Mouse (Mus musculus) MEL (cell line): Measurements from ENCODE around the gene Atp6v0a1. TPM values are rescaled to one million over a fixed set of nuclear protein-coding genes. Genes with fewer than 3 reads are reported as not detected.

Source experiments
- DNase-seq: peaks from one replicate; pipeline ENCODE4 v3.0.0; 2011; ENCODE audit warnings: low read depth, low spot score
- H3K27ac ChIP-seq: 2 replicates; pipeline ENCODE4 v1.5.1; 2012; ENCODE audit warnings: low read depth, mild to moderate bottlenecking, control low read depth, low read length, moderate library complexity; ENCODE audit not compliant: control insufficient read depth
- H3K27me3 ChIP-seq, 2 experiments: fragments of 150-350 bp in 1 of 2; sonication (generic) in 1 of 2; 2 replicates each; pipeline ENCODE4 v1.6.1; 2012; ENCODE audit warnings: low read length in 2 of 2, mild to moderate bottlenecking in 2 of 2, improper control_type of control experiment in 1 of 2, moderate library complexity in 1 of 2; ENCODE audit not compliant: insufficient read depth in 2 of 2, control insufficient read depth in 1 of 2
- H3K36me3 ChIP-seq, 2 experiments: 2 replicates each; pipeline ENCODE4 v1.6.1; 2012 to 2014; ENCODE audit warnings: low read length in 2 of 2, improper control_type of control experiment in 1 of 2, inconsistent platforms in 1 of 2, mild to moderate bottlenecking in 1 of 2; ENCODE audit not compliant: insufficient read depth in 2 of 2, control insufficient read depth in 1 of 2
- H3K4me1 ChIP-seq, 2 experiments: fragments of 150-350 bp in 1 of 2; sonication (generic) in 1 of 2; 2 replicates each; pipeline ENCODE4 v1.6.1; 2012; ENCODE audit warnings: low read length in 2 of 2, improper control_type of control experiment in 1 of 2, mild to moderate bottlenecking in 1 of 2; ENCODE audit not compliant: insufficient read depth in 2 of 2, control insufficient read depth in 1 of 2
- H3K4me3 ChIP-seq, 2 experiments: fragments of 150-350 bp in 1 of 2; sonication (generic) in 1 of 2; 2 replicates each; pipeline ENCODE4 v1.5.1; 2012; ENCODE audit warnings: low read depth in 2 of 2, low read length in 2 of 2, mild to moderate bottlenecking in 2 of 2, moderate library complexity in 2 of 2, control low read depth in 1 of 2, improper control_type of control experiment in 1 of 2; ENCODE audit not compliant: control insufficient read depth in 1 of 2, insufficient read depth in 1 of 2
- H3K79me2 ChIP-seq: 2 replicates; pipeline ENCODE4 v1.6.1; 2012; ENCODE audit warnings: mild to moderate bottlenecking, low read length, moderate library complexity; ENCODE audit not compliant: control insufficient read depth, poor library complexity, insufficient read depth
- H3K9ac ChIP-seq: 2 replicates; pipeline ENCODE4 v1.6.1; 2012; ENCODE audit warnings: low read depth, mild to moderate bottlenecking, control low read depth, low read length, moderate library complexity; ENCODE audit not compliant: control insufficient read depth, poor library complexity, severe bottlenecking
- H3K9me3 ChIP-seq: fragments of 150-350 bp; sonication (generic); replicated peaks from 2 replicates; pipeline ENCODE4 v1.6.1; 2012; ENCODE audit warnings: mild to moderate bottlenecking, low read length, improper control_type of control experiment, moderate library complexity; ENCODE audit not compliant: insufficient read depth
- CHD2 ChIP-seq: IDR thresholded peaks from 2 replicates; pipeline ENCODE4 v1.6.1; 2011; ENCODE audit warnings: low read length, improper control_type of control experiment
- CTCF ChIP-seq, 3 experiments: IDR thresholded peaks in 2 of 3; conservative IDR thresholded peaks in 1 of 3; 2 replicates each; pipeline ENCODE4 v1.5.1; 2011 to 2012; ENCODE audit warnings: low read length in 3 of 3, low read depth in 2 of 3, mild to moderate bottlenecking in 2 of 3, improper control_type of control experiment in 1 of 3, inconsistent platforms in 1 of 3, mixed read lengths in 1 of 3, moderate library complexity in 1 of 3; ENCODE audit not compliant: control insufficient read depth in 1 of 3, insufficient read depth in 1 of 3, poor library complexity in 1 of 3, severe bottlenecking in 1 of 3
- E2F4 ChIP-seq: IDR thresholded peaks from 2 replicates; pipeline ENCODE4 v1.6.1; 2011; ENCODE audit warnings: low read depth, low read length, improper control_type of control experiment, borderline replicate concordance
- ELF1 ChIP-seq: IDR thresholded peaks from 2 replicates; pipeline ENCODE4 v1.6.1; 2014; ENCODE audit warnings: low read depth, mild to moderate bottlenecking, inconsistent platforms, low read length, improper control_type of control experiment, moderate library complexity
- EP300 ChIP-seq, 2 experiments: IDR thresholded peaks; 2 replicates each; pipeline ENCODE4 v1.6.1; 2011; ENCODE audit warnings: improper control_type of control experiment in 2 of 2, low read length in 2 of 2, low read depth in 1 of 2, mild to moderate bottlenecking in 1 of 2
- ETS1 ChIP-seq: IDR thresholded peaks from 2 replicates; pipeline ENCODE4 v1.6.1; 2012; ENCODE audit warnings: low read depth, mild to moderate bottlenecking, inconsistent platforms, low read length, improper control_type of control experiment, moderate library complexity
- GATA1 ChIP-seq: IDR thresholded peaks from 2 replicates; pipeline ENCODE4 v1.6.1; 2011; ENCODE audit warnings: low read depth, low read length, improper control_type of control experiment
- MAFK ChIP-seq: IDR thresholded peaks from 2 replicates; pipeline ENCODE4 v1.6.1; 2011; ENCODE audit warnings: low read depth, mild to moderate bottlenecking, low read length, improper control_type of control experiment, borderline replicate concordance
- MAX ChIP-seq: IDR thresholded peaks from 2 replicates; pipeline ENCODE4 v1.6.1; 2011; ENCODE audit warnings: low read length, improper control_type of control experiment
- MEF2A ChIP-seq: IDR thresholded peaks from 2 replicates; pipeline ENCODE4 v1.6.1; 2014; ENCODE audit warnings: low read depth, mild to moderate bottlenecking, inconsistent platforms, low read length, improper control_type of control experiment; ENCODE audit not compliant: poor library complexity, insufficient replicate concordance, severe bottlenecking; ENCODE audit errors: extremely low read depth
- MXI1 ChIP-seq: IDR thresholded peaks from 2 replicates; pipeline ENCODE4 v1.6.1; 2011; ENCODE audit warnings: mild to moderate bottlenecking, low read depth, low read length, improper control_type of control experiment
- MYB ChIP-seq: IDR thresholded peaks from 2 replicates; pipeline ENCODE4 v1.6.1; 2011; ENCODE audit warnings: mild to moderate bottlenecking, low read depth, low read length, improper control_type of control experiment
- NELFE ChIP-seq: IDR thresholded peaks from 2 replicates; pipeline ENCODE4 v1.6.1; 2011; ENCODE audit warnings: low read depth, low read length, improper control_type of control experiment
- RAD21 ChIP-seq: IDR thresholded peaks from 2 replicates; pipeline ENCODE4 v1.6.1; 2011; ENCODE audit warnings: mild to moderate bottlenecking, low read depth, low read length, improper control_type of control experiment
- RCOR1 ChIP-seq: IDR thresholded peaks from 2 replicates; pipeline ENCODE4 v1.6.1; 2012; ENCODE audit warnings: low read depth, mild to moderate bottlenecking, inconsistent platforms, low read length, improper control_type of control experiment
- SIN3A ChIP-seq: IDR thresholded peaks from 2 replicates; pipeline ENCODE4 v1.6.1; 2012; ENCODE audit warnings: low read length, improper control_type of control experiment, inconsistent platforms
- SMC3 ChIP-seq: IDR thresholded peaks from 2 replicates; pipeline ENCODE4 v1.6.1; 2011; ENCODE audit warnings: low read depth, low read length, improper control_type of control experiment
- TAL1 ChIP-seq: IDR thresholded peaks from 2 replicates; pipeline ENCODE4 v1.6.1; 2012; ENCODE audit warnings: mild to moderate bottlenecking, inconsistent platforms, low read length, moderate library complexity, mixed read lengths
- USF2 ChIP-seq, 2 experiments: IDR thresholded peaks; 2 replicates each; pipeline ENCODE4 v1.6.1; 2011 to 2012; ENCODE audit warnings: improper control_type of control experiment in 2 of 2, low read length in 2 of 2, borderline replicate concordance in 1 of 2, inconsistent platforms in 1 of 2, low read depth in 1 of 2, mild to moderate bottlenecking in 1 of 2; ENCODE audit not compliant: insufficient read depth in 1 of 2
- ZMIZ1 ChIP-seq: IDR thresholded peaks from 2 replicates; pipeline ENCODE4 v1.6.1; 2012; ENCODE audit warnings: low read depth, mild to moderate bottlenecking, inconsistent platforms, low read length, improper control_type of control experiment, moderate library complexity
- ZNF384 ChIP-seq: IDR thresholded peaks from 2 replicates; pipeline ENCODE4 v1.6.1; 2012; ENCODE audit warnings: low read depth, mild to moderate bottlenecking, inconsistent platforms, low read length, improper control_type of control experiment
- polyA plus RNA-seq, 2 experiments: library from polyadenylated mRNA; stranded (reverse) in 1 of 2; unstranded in 1 of 2; fragments of >175 nt in 1 of 2; fragments of >200 nt in 1 of 2; gene quantifications; 2 replicates each; pipeline versions ENCODE4 v1.2.1 to v1.2.4; 2012; ENCODE audit warnings: low replicate concordance in 2 of 2, low read depth in 1 of 2; ENCODE audit not compliant: insufficient read length in 2 of 2, insufficient read depth in 1 of 2, missing spikeins in 1 of 2
- total RNA-seq: library from RNA; depleted of rRNA; stranded (reverse); fragments of 300-350 nt; gene quantifications from 2 replicates; pipeline ENCODE4 v1.2.3, GENCODE M21; 2012

Atp6v0a1 gene
- total and polyA plus RNA-seq, 3 experiments = 12.8 to 23.2 TPM; not detected in 1

- TF ChIP-seq CTCF (IDR thresholded peaks at IDR 0.05 in 2 of 3, conservative IDR thresholded peaks at IDR 0.05 in 1 of 3; ENCODE audit: control insufficient read depth in 1 of 3, insufficient read depth in 1 of 3, low read depth in 2 of 3, low read length in 3 of 3, poor library complexity in 1 of 3, severe bottlenecking in 1 of 3) = no peak; a peak in 1 of 6 replicates
- TF ChIP-seq TAL1 = peak; percentile 80
- peak; percentile 52; the same call in 1 of the 2 replicates for TF ChIP-seq MAFK
- TF ChIP-seq MAX = peak; percentile 34; the same call in 1 of the 2 replicates
- TF ChIP-seq RAD21 = no peak
- TF ChIP-seq MXI1 = peak; percentile 93
- TF ChIP-seq ETS1 = peak; percentile 91
- peak; percentile 83 for TF ChIP-seq RCOR1
- 0 out of 2 replicates have a peak, but pooled peaks have one; percentile 25 for TF ChIP-seq NELFE
- no peak for TF ChIP-seq CHD2
Observed at GRCm38 (mm10) chr11:101009888-101010784, 884 bp downstream of the Atp6v0a1 start (continued).

GRCm38 (mm10) chr11:101011641-101012040 is 2.4 kb downstream of the Atp6v0a1 start:
- H3K27me3 ChIP-seq = no peaks in the 10 kb centered on the region
- no peak for TF ChIP-seq CHD2
- peak; percentile 35; the same call in 1 of the 2 replicates for TF ChIP-seq GATA1
- TF ChIP-seq EP300 (IDR thresholded peaks at IDR 0.05; ENCODE audit: low read depth in 1 of 2, low read length in 2 of 2) = no peak
- 0 out of 2 replicates have a peak, but pooled peaks have one; percentile 14 for TF ChIP-seq SIN3A
- TF ChIP-seq MXI1 = no peak
- TF ChIP-seq, all 39 proteins: peak for 2
- Histone ChIP-seq H3K27ac (no peak overlapping the region), H3K79me2 (peaks cover 2% of the 10 kb centered on the region; the same call in 1 of the 2 replicates), H3K4me1 (peaks cover 11 to 12% of the 10 kb centered on the region in 2 experiments), H3K4me3 (no peak overlapping the region), H3K9me3 (no peaks in the 10 kb centered on the region), H3K9ac (no peak overlapping the region), H3K36me3 (peaks cover 0 to 30% of the 10 kb centered on the region in 2 experiments; a peak in 2 of 4 replicates)
- no peak for DNase-seq

DNA sequence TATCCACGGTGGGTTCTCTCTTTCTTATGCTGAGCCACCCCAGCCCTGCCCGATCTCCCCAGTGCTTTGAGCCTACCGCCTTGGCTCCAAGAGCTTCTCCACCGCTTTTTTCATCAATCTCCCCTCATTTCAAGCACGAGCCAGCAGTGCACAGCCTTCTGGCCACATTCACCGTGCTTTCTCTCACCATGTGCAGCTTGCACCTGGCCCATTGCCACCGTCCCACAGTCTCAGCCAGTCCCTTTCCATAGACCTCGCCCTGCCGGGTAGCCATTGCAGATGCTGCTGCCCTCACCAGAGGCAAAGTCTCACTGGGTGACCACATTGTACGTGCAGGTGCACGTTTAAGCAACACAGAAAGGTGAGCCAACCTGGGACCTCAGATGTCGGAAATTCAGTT is 14.1 kb downstream of the Atp6v0a1 start:
- Histone ChIP-seq H3K27me3 (no peaks in the 10 kb centered on the region), H3K4me3 (no peak overlapping the region), H3K79me2 (no peaks in the 10 kb centered on the region), H3K9me3 (no peaks in the 10 kb centered on the region), H3K36me3 (peaks cover 2 to 7% of the 10 kb centered on the region in 2 experiments; a peak in 3 of 4 replicates), H3K9ac (no peak overlapping the region), H3K27ac (no peak overlapping the region)
- no peak for DNase-seq
- TF ChIP-seq ZMIZ1 = no peak
- no peak for TF ChIP-seq MEF2A
- no peak for TF ChIP-seq MAFK
- TF ChIP-seq MXI1 = no peak
- TF ChIP-seq ELF1 = no peak
- no peak for TF ChIP-seq SIN3A
- TF ChIP-seq E2F4 = no peak
- no peak for TF ChIP-seq USF2 (IDR thresholded peaks at IDR 0.05; ENCODE audit: borderline replicate concordance in 1 of 2, insufficient read depth in 1 of 2, low read depth in 1 of 2, low read length in 2 of 2)
- no peak for TF ChIP-seq SMC3
- TF ChIP-seq GATA1 = no peak
- TF ChIP-seq RAD21 = no peak
- no peak for TF ChIP-seq ZNF384
- TF ChIP-seq MYB = no peak
- TF ChIP-seq, all 39 proteins: peak for 0
- H3K4me1 ChIP-seq = peaks cover 3 to 7% of the 10 kb centered on the region in 2 experiments
